ENCODE assay signal across 13 mouse cellular contexts in the genomic region with DNA sequence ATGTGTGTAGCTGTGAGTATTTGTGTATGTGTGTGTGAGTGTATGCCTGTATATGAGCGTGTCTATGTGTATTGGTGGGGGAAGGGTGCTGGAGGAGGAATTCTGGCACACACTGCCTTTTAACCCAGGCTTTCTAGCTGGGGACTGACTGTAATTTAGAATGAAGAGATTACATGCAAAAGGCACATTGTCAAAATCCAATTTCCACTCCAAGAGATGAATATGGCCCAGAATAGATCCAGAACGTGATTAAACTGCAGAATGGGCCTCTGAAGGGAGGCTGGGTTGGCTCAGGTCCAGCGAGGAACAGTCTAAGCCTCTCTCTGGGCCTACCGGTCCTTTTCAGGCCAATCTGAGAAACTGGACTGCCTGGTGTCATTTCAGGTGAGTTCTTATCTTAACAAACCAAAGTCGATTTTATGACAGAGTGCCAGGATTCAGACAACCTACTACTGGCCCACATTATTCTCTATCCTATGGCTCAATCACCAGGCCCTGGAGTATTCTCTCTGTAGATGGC. TPM values are rescaled to one million over a fixed set of nuclear protein-coding genes. Genes with fewer than 3 reads are reported as not detected.
DNase-seq lines count a peak whose midpoint lies in the region; ATAC-seq lines count a peak whose summit lies in the region.
"Had no signal": no experiment of that assay in that cellular context is flagged by ENCODE, and none has a peak within 500 bp of the region (broad histone marks: within the 10 kb centered on the region; RNA-seq: fewer than 3 reads in every experiment).

No protein-coding gene starts in this region.

- H3K27me3 ChIP-seq in kidney, embryonic 15.5 days = no peaks in the 10 kb centered on the region
- H3K27me3 ChIP-seq in forebrain, embryonic 15.5 days = no peaks in the 10 kb centered on the region
- no peaks in the 10 kb centered on the region for H3K27me3 ChIP-seq in midbrain, embryonic 16.5 days (ENCODE audit: control insufficient read depth, insufficient read depth, low read depth, low read length)
- H3K27me3 ChIP-seq: neural tube, embryonic 12.5 days had no signal

- H3K4me2 ChIP-seq in kidney, embryonic 15.5 days = no peak overlapping the region
- H3K4me2 ChIP-seq in forebrain, embryonic 15.5 days (replicated peaks) = no peak overlapping the region
- H3K4me2 ChIP-seq in midbrain, embryonic 16.5 days (ENCODE audit: low read length) = no peak overlapping the region
- H3K4me2 ChIP-seq: neural tube, embryonic 12.5 days had no signal

- H3K36me3 ChIP-seq in kidney, embryonic 15.5 days = no peaks in the 10 kb centered on the region
- no peaks in the 10 kb centered on the region for H3K36me3 ChIP-seq in forebrain, embryonic 15.5 days
- no peaks in the 10 kb centered on the region for H3K36me3 ChIP-seq in midbrain, embryonic 16.5 days (ENCODE audit: control insufficient read depth, insufficient read depth, low read length)
- H3K36me3 ChIP-seq: neural tube, embryonic 12.5 days had no signal

- DNase-seq in kidney, postnatal 10 days = peak; percentile 48
- DNase-seq in right cerebral cortex, postnatal 10 days (ENCODE audit: low spot score in 2 of 2) = peak; percentile 55 to 65
- DNase-seq in right cerebral cortex, postnatal 36 days (ENCODE audit: low spot score in 2 of 2) = no peak
- no peak for DNase-seq in embryo, embryonic 11 days
- no peak for DNase-seq in frontal cortex, postnatal 14 days (ENCODE audit: low spot score in 2 of 2)
- DNase-seq: heart, adult 2 months; liver; right cerebral cortex, adult 18-20 months had no signal

- no peak overlapping the region for H3K4me3 ChIP-seq in kidney, embryonic 15.5 days (replicated peaks)
- no peak overlapping the region for H3K4me3 ChIP-seq in forebrain, embryonic 15.5 days
- H3K4me3 ChIP-seq in midbrain, embryonic 16.5 days (ENCODE audit: low read depth, low read length) = no peak overlapping the region
- H3K4me3 ChIP-seq: heart, adult 2 months; neural tube, embryonic 12.5 days had no signal

- no peak overlapping the region for H3K9ac ChIP-seq in kidney, embryonic 15.5 days
- no peak overlapping the region for H3K9ac ChIP-seq in forebrain, embryonic 15.5 days (replicated peaks)
- H3K9ac ChIP-seq in midbrain, embryonic 16.5 days (ENCODE audit: low read depth, low read length) = no peak overlapping the region
- H3K9ac ChIP-seq: neural tube, embryonic 12.5 days had no signal

- no peak overlapping the region for H3K27ac ChIP-seq in kidney, embryonic 15.5 days
- no peak overlapping the region for H3K27ac ChIP-seq in forebrain, embryonic 15.5 days (replicated peaks)
- no peak overlapping the region for H3K27ac ChIP-seq in midbrain, embryonic 16.5 days (ENCODE audit: low read length)
- H3K27ac ChIP-seq: heart, adult 2 months; neural tube, embryonic 12.5 days had no signal

- H3K9me3 ChIP-seq in kidney, embryonic 15.5 days (replicated peaks) = no peaks in the 10 kb centered on the region
- no peaks in the 10 kb centered on the region for H3K9me3 ChIP-seq in forebrain, embryonic 15.5 days
- no peaks in the 10 kb centered on the region for H3K9me3 ChIP-seq in midbrain, embryonic 16.5 days (replicated peaks; ENCODE audit: control insufficient read depth, low read length, poor library complexity, severe bottlenecking)
- H3K9me3 ChIP-seq: neural tube, embryonic 12.5 days had no signal

- WGBS in kidney, embryonic 15.5 days = 59% methylated on average over 5 of the region's 5 CpGs
- WGBS in forebrain, embryonic 15.5 days = 70% methylated on average over 5 of the region's 5 CpGs
- WGBS in midbrain, embryonic 16.5 days = 67% methylated on average over 5 of the region's 5 CpGs

- H3K4me1 ChIP-seq in kidney, embryonic 15.5 days = peaks cover 10% of the 10 kb centered on the region; the same call in 1 of the 2 replicates
- no peaks in the 10 kb centered on the region for H3K4me1 ChIP-seq in forebrain, embryonic 15.5 days
- H3K4me1 ChIP-seq in midbrain, embryonic 16.5 days (ENCODE audit: control insufficient read depth, insufficient read depth, low read length) = no peaks in the 10 kb centered on the region
- H3K4me1 ChIP-seq: neural tube, embryonic 12.5 days had no signal

- ATAC-seq in kidney, embryonic 15.5 days (replicated peaks; ENCODE audit: low FRiP score) = no peak
- peak; percentile 48; the same call in 1 of the 2 replicates for ATAC-seq in forebrain, embryonic 15.5 days (replicated peaks)
- ATAC-seq in midbrain, embryonic 16.5 days = peak; percentile 70
- ATAC-seq: inflammation-experienced regulatory T-cells, adult 6 months had no signal

RNA-seq across cellular contexts. Expression of a gene that starts 29.3 kb away (rescaled TPM):
- polyA plus RNA-seq in kidney, embryonic 15.5 days (2015; fragmentation: Nextera tagmentation; extraction: Ambion mirVana) = not detected in 2 replicates
- polyA plus RNA-seq in forebrain, embryonic 15.5 days (2015; fragmentation: Nextera tagmentation; extraction: Ambion mirVana) = 6.7 and 7.6 TPM in 2 replicates
- polyA plus RNA-seq in midbrain, embryonic 16.5 days (2015; fragmentation: Nextera tagmentation; extraction: Ambion mirVana) = 2.8 and 3.2 TPM in 2 replicates
- polyA plus RNA-seq: inflammation-experienced regulatory T-cells, adult 6 months had no signal

Comparison
In these comparisons a context has a peak if more than half of its experiments do, and no peak if none do; other contexts are left out.
1. DNase-seq: peak in kidney, postnatal 10 days (single experiment) and right cerebral cortex, postnatal 10 days (2 of 2); none in right cerebral cortex, postnatal 36 days (0 of 2), embryo, embryonic 11 days (single experiment) and frontal cortex, postnatal 14 days (0 of 2).